Mouse (Mus musculus) hindlimb bud, embryonic 11.5 days (tissue): ENCODE results near the gene Anxa5.

ENCODE experiments used
- DNase-seq: peaks from one replicate; pipeline ENCODE4 v3.0.0-alpha.2; 2012; ENCODE audit warnings: low read depth, low spot score; ENCODE audit errors: extremely low spot score

Anxa5 gene

GRCm38 (mm10) chr3:36452502-36452901 is 23.2 kb downstream of the Anxa5 start:
- DNase-seq, result no peak

GRCm38 (mm10) chr3:36449292-36450165 is 26.2 kb downstream of the Anxa5 start:
- no peak for DNase-seq

DNA sequence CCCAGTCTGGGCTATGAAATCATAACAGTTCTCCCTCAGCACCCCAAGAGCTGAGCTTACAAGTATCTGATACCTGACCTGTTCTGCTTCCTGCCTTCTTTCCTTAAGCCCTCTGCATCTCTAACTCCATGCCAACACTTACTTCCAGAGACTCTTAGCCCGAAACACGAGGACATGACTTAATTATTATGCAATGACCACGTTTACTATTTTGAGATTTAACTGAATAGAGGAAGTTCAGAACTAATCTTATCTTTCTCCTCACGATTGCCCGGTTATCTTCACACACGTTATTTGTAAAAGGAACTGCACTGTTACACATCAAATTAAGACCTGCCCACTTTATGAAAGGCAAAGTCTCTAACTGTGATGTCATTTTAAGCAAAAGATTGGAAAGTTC is 28.8 kb downstream of the Anxa5 start:
- no peak for DNase-seq

GRCm38 (mm10) chr3:36446506-36446905 is 29.2 kb downstream of the Anxa5 start:
- DNase-seq, result no peak

DNA sequence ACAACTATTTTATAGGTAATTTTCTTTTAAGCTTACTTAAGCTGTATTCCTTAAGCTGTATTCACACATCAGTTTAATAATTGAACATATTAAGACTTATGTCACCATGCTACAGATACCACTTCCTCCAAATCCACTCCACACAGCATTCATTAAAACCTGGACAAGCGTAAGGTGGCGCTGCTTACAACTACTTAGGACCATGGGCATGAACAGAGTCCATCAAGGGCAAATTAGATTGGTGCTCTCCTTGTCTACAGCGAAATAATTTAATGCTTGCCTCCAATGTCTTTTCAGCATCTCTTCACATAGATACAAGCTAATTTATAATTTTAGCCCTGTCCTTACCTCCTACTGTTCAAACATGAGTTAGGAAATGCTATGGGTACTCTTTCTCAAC is 29.7 kb downstream of the Anxa5 start:
- no peak for DNase-seq

DNA sequence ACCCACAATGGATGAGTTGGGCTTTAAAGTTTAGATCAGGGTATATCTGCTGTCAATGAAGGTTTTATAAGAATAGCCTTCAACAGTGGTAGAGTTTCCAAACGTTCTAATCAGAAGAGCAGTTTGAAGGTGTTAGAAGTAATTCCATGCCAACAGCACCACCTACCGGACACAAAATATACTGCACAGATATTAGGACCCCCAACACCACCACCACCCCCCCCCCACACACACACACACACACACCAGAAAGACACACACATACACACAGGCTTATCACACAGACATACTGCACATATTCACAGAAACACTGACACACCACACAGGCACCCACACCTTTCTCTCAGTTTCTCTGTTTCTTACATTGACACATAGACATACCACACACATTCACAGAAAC is 33.3 kb downstream of the Anxa5 start:
- DNase-seq, result peak; percentile 71

DNA sequence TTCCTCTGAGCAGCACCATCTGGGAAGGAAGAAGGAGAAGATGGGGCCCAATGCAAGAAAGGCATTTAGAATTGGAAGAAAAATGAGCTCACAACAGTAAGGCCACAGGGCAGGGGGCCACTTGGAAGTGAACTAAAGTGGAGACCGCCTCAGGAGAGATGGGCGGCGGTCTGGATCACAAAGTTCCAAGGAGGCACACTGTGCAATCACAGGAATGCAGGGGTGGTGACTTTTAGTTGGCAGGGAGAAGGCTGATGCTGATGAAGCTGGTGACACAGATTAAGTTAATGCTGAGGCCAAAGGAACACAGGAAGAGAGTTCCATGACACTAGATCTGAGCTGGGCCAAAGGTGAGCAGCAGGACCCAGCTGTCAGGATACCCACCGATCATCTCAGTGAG is 35.4 kb downstream of the Anxa5 start:
- no peak for DNase-seq

DNA sequence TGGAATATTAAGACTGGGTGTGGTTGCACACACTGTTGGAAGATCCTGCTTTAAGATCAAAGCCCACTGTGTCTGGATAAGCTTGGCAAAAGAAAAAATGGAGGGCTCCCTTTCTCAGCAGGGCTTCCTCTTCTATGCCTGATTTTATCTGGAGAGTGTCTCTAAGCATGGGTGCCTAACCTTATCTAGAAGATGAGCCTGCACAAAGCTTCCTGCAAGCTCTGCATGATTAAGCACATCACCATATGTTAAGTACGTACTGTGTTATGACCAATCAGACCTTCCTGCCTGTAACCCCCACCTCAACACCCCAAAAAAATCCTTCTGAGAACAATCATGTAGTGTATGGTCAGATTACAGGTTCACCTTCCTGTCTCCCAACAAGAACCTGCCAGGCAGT is 45.3 kb downstream of the Anxa5 start:
- no peak for DNase-seq

- no peak for DNase-seq
These were observed 48.3 kb downstream of the Anxa5 start for GRCm38 (mm10) chr3:36427386-36427785.

DNA sequence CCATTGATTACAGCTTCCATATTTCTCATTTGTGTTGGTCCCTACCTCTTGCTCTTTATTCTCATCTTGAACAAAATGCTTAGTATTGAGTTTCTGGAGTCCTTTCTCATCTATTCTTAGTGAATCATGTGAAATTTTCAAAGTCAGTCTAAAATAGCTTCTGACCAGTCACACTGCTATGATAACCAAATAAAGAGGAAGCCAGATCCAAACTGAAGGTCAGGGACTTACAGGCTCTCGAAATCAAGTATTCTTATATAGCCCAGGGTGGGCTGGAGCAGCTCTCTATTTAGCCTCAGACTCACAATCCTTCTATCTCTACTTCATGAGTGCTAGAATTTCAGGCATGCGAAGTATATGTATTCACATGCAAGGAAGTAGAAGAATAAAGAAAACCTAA is 66.2 kb downstream of the Anxa5 start:
- DNase-seq, result no peak

GRCm38 (mm10) chr3:36406967-36407366 is 68.7 kb downstream of the Anxa5 start:
- DNase-seq, result no peak

DNA sequence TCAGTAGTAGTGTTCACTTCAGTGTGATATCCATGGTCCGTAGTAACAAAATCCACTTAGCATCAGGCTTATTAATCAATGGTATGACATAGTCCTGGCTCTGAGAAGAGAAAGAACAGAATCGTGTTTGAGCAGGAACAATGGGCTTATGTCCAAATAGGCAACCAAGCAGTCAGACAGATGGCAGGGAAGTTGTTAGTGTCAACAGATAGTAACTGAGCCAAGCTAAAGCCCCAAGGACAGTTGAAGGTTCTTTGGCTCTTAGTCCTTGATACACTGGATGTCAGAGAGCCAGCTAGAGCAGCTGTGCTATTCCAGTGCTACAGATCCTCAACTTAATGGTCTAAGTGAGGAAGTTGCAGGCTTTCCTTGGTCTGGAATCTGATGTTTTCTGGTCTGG is 69.4 kb downstream of the Anxa5 start:
- DNase-seq, result no peak

DNA sequence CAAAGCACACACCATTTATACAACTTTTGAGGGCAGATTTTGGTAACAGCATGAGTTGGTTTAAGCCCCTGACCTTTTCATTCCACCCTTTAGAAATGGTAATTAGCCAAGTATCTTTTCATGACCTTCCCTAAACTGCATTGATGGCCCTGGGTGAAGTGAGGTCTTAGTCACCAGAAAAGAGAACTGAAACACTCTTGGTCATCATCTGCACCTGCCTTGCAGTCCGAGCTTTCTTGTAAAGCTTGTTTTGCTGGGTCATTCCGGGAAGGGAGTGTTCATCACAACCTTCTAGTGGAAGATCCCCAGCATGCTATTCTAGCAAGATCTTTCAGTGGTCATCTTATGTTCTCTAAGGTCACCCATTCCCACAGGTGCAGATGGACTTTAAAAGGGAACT is 73.8 kb downstream of the Anxa5 start:
- DNase-seq, result no peak

DNA sequence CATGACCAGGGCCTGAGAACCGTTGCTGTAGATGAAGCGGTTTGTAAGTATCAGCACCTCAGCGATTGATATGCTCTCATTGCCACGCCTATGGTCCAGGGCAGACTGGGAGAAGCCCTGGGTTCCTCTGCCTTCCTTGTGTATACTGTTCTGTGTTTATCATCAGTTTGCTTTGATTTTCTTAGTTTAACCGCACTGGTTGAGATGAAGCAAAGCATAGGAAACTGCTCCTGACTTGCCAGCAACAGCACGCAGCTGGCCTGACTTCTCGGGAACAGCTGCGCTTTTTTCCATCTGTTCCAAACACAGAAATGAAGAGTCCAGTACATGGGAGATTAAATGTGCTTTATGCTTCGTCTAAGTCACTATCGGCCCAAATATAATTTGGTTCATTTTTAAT is 75.0 kb downstream of the Anxa5 start:
- no peak for DNase-seq
